Mouse (Mus musculus): ENCODE measurements around the gene Ccdc6.

The Ccdc6 gene

GRCm38 (mm10) chr10:70168396-70168795 lies 71.5 kb downstream of the Ccdc6 start:
- DNase-seq (ENCODE audit: low read depth): no peak

GRCm38 (mm10) chr10:70169044-70169443 lies 72.1 kb downstream of the Ccdc6 start:
- DNase-seq (ENCODE audit: low read depth): no peak

- DNase-seq (ENCODE audit: low read depth): peak; percentile 80
Observed at GRCm38 (mm10) chr10:70173314-70173713, 76.4 kb downstream of the Ccdc6 start.

- no peak for DNase-seq (ENCODE audit: low read depth)
Observed at GRCm38 (mm10) chr10:70174494-70175190, 77.7 kb downstream of the Ccdc6 start.

- DNase-seq (ENCODE audit: low read depth): no peak
Observed at GRCm38 (mm10) chr10:70180727-70181126, 83.8 kb downstream of the Ccdc6 start.

GRCm38 (mm10) chr10:70181279-70181972 lies 84.5 kb downstream of the Ccdc6 start:
- no peak for DNase-seq (ENCODE audit: low read depth)

GRCm38 (mm10) chr10:70183210-70184080 lies 86.5 kb downstream of the Ccdc6 start:
- no peak for DNase-seq (ENCODE audit: low read depth)

- peak; percentile 45 for DNase-seq (ENCODE audit: low read depth)
Observed at GRCm38 (mm10) chr10:70186136-70186535, 89.2 kb downstream of the Ccdc6 start.

GRCm38 (mm10) chr10:70186586-70186985 lies 89.7 kb downstream of the Ccdc6 start:
- peak; percentile 74 for DNase-seq (ENCODE audit: low read depth)

GRCm38 (mm10) chr10:70189864-70190263 lies 92.9 kb downstream of the Ccdc6 start:
- no peak for DNase-seq (ENCODE audit: low read depth)

GRCm38 (mm10) chr10:70194283-70194682 lies 97.4 kb downstream of the Ccdc6 start:
- no peak for DNase-seq (ENCODE audit: low read depth)

GRCm38 (mm10) chr10:70195279-70195678 lies 98.4 kb downstream of the Ccdc6 start:
- DNase-seq (ENCODE audit: low read depth): no peak

GRCm38 (mm10) chr10:70195786-70196185 lies 98.9 kb downstream of the Ccdc6 start:
- peak; percentile 73 for DNase-seq (ENCODE audit: low read depth)

GRCm38 (mm10) chr10:70196666-70197065 lies 99.7 kb downstream of the Ccdc6 start:
- no peak for DNase-seq (ENCODE audit: low read depth)

- no peak for DNase-seq (ENCODE audit: low read depth)
Observed at GRCm38 (mm10) chr10:70197601-70198000, 100.7 kb downstream of the Ccdc6 start.

GRCm38 (mm10) chr10:70198012-70198411 lies 101.1 kb downstream of the Ccdc6 start:
- no peak for DNase-seq (ENCODE audit: low read depth)

GRCm38 (mm10) chr10:70198951-70199463 lies 102.1 kb downstream of the Ccdc6 start:
- DNase-seq (ENCODE audit: low read depth): no peak

GRCm38 (mm10) chr10:70199466-70200210 lies 102.7 kb downstream of the Ccdc6 start:
- DNase-seq (ENCODE audit: low read depth): no peak

- DNase-seq (ENCODE audit: low read depth): no peak
Observed at GRCm38 (mm10) chr10:70200889-70201500, 104.1 kb downstream of the Ccdc6 start.

GRCm38 (mm10) chr10:70204505-70205399 lies 107.8 kb downstream of the Ccdc6 start, which contains the start of gene Mrln:
Gene Mrln, plus strand, starts transcription at chr10:70204664.
- peak; percentile 88 for DNase-seq (ENCODE audit: low read depth)

All from NIH3T3 (cell line).